In the genomic region with DNA sequence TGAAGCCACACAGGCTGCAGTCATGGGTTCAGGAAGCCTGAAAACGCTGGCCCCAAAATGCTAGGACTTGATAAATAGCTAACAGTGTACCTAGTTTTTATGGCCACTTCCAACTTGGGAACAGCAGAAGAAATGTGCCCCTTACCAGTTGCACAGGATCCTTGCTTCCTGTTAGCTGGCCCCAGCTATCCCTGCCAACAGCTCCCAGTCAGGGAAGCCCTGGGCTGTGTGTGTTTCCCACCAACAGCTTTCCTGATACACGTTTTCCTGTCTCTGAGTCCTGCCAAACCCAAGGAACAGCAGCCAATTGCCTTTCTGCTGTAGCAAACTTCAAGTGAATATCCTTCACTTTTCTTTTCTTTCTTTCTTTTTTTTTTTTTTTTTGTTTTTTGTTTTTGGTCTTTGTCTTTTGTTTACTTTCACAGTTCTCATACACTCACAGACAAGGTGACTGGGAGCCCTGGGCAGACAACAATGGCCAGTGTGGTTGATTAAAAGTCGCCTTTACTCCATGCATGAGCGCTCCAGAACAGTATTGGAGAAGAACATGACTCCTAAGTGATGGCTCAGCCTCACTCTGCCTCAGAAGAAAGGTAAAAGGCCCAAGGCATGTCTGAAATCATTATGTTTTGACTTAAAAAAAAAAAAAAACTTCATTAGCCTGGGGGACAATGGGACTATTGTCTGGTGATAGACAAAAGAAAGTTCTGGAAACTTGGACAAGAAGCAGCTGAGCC, we compare ENCODE assay signal across 10 mouse cellular contexts.
DNase-seq lines count a peak whose midpoint lies in the region; ATAC-seq and TF ChIP-seq lines count a peak whose summit lies in the region.
"Had no signal": no experiment of that assay in that cellular context is flagged by ENCODE, and none has a peak within 500 bp of the region (broad histone marks: within the 10 kb centered on the region; RNA-seq: fewer than 3 reads in every experiment).

No protein-coding gene starts in this region.

- 62% methylated on average over 4 of the region's 4 CpGs for WGBS in heart, embryonic 10.5 days
- WGBS in lung, embryonic 15.5 days, result 56% methylated on average over 4 of the region's 4 CpGs
- WGBS in forebrain, postnatal 0 days, result 32% methylated on average over 4 of the region's 4 CpGs
- 42% methylated on average over 4 of the region's 4 CpGs for WGBS in midbrain, embryonic 15.5 days

- peak overlapping the region; percentile 69; the same call in 1 of the 2 replicates for H3K27ac ChIP-seq in heart, embryonic 10.5 days
- peak overlapping the region; percentile 85 for H3K27ac ChIP-seq in lung, embryonic 15.5 days
- H3K27ac ChIP-seq in forebrain, postnatal 0 days (ENCODE audit: low read depth, low read length), result no peak overlapping the region
- H3K27ac ChIP-seq in midbrain, embryonic 15.5 days, result peak overlapping the region; percentile 73; the same call in 1 of the 2 replicates
- H3K27ac ChIP-seq in gastrocnemius, adult 2 months, result no peak overlapping the region
- H3K27ac ChIP-seq: kidney, postnatal 0 days had no signal

- H3K9me3 ChIP-seq in heart, embryonic 10.5 days, result no peaks in the 10 kb centered on the region
- no peaks in the 10 kb centered on the region for H3K9me3 ChIP-seq in lung, embryonic 15.5 days
- no peaks in the 10 kb centered on the region for H3K9me3 ChIP-seq in forebrain, postnatal 0 days (ENCODE audit: low read length)
- no peaks in the 10 kb centered on the region for H3K9me3 ChIP-seq in midbrain, embryonic 15.5 days

- no peak overlapping the region for H3K9ac ChIP-seq in lung, embryonic 15.5 days
- no peak overlapping the region for H3K9ac ChIP-seq in forebrain, postnatal 0 days
- H3K9ac ChIP-seq in midbrain, embryonic 15.5 days, result no peak overlapping the region

- DNase-seq in heart, embryonic 10.5 days (ENCODE audit: low spot score), result peak; percentile 64
- no peak for DNase-seq in heart, adult 11 months
- DNase-seq in lung, adult 18-20 months, result no peak
- DNase-seq in forebrain, postnatal 0 days, result peak; percentile 37
- no peak for DNase-seq in gastrocnemius, adult 2 months
- DNase-seq: right cerebral cortex, postnatal 14 days had no signal

- H3K4me1 ChIP-seq in heart, embryonic 10.5 days, result peaks cover 40% of the 10 kb centered on the region
- peaks cover 48% of the 10 kb centered on the region for H3K4me1 ChIP-seq in lung, embryonic 15.5 days
- H3K4me1 ChIP-seq in forebrain, postnatal 0 days (ENCODE audit: insufficient read depth), result no peaks in the 10 kb centered on the region
- H3K4me1 ChIP-seq in midbrain, embryonic 15.5 days, result peaks cover 25% of the 10 kb centered on the region

- 0 out of 2 replicates have a peak, but pooled peaks have one; percentile 24 for ATAC-seq in lung, embryonic 15.5 days (ENCODE audit: borderline replicate concordance, extremely low read depth, low FRiP score, low TSS enrichment)
- ATAC-seq in forebrain, postnatal 0 days, result no peak
- no peak for ATAC-seq in midbrain, embryonic 15.5 days (replicated peaks)
- ATAC-seq in CD4-positive, CD25-positive, alpha-beta regulatory T cell, adult 4 months, result no peak

- no peaks in the 10 kb centered on the region for H3K27me3 ChIP-seq in heart, embryonic 10.5 days (ENCODE audit: insufficient read depth, poor library complexity, severe bottlenecking)
- H3K27me3 ChIP-seq in lung, embryonic 15.5 days, result no peaks in the 10 kb centered on the region
- no peaks in the 10 kb centered on the region for H3K27me3 ChIP-seq in forebrain, postnatal 0 days (ENCODE audit: insufficient read depth, low read length)
- no peaks in the 10 kb centered on the region for H3K27me3 ChIP-seq in midbrain, embryonic 15.5 days (replicated peaks)

- no peaks in the 10 kb centered on the region for H3K36me3 ChIP-seq in heart, embryonic 10.5 days
- H3K36me3 ChIP-seq in lung, embryonic 15.5 days, result no peaks in the 10 kb centered on the region
- no peaks in the 10 kb centered on the region for H3K36me3 ChIP-seq in forebrain, postnatal 0 days (ENCODE audit: insufficient read depth)
- H3K36me3 ChIP-seq in midbrain, embryonic 15.5 days (replicated peaks), result no peaks in the 10 kb centered on the region

- intact Hi-C loops in gastrocnemius, adult 2 months (cut with DNase I), result no loop called here

- H3K4me3 ChIP-seq in heart, embryonic 10.5 days, result no peak overlapping the region
- H3K4me3 ChIP-seq in lung, embryonic 15.5 days, result no peak overlapping the region
- no peak overlapping the region for H3K4me3 ChIP-seq in forebrain, postnatal 0 days (ENCODE audit: low read depth, low read length)
- no peak overlapping the region for H3K4me3 ChIP-seq in midbrain, embryonic 15.5 days
- H3K4me3 ChIP-seq in gastrocnemius, adult 2 months, result no peak overlapping the region

- H3K4me2 ChIP-seq in lung, embryonic 15.5 days, result no peak overlapping the region
- H3K4me2 ChIP-seq in forebrain, postnatal 0 days (ENCODE audit: low read depth), result no peak overlapping the region
- no peak overlapping the region for H3K4me2 ChIP-seq in midbrain, embryonic 15.5 days

- no peak for TF ChIP-seq CTCF in forebrain, postnatal 0 days (IDR thresholded peaks at IDR 0.05; ENCODE audit: low read depth)
- TF ChIP-seq CTCF in gastrocnemius, adult 2 months (IDR thresholded peaks at IDR 0.05), result no peak

Comparison
In these comparisons a context has a peak if more than half of its experiments do, and no peak if none do; other contexts are left out.
1. DNase-seq: peak in heart, embryonic 10.5 days (single experiment) and forebrain, postnatal 0 days (single experiment); none in heart, adult 11 months (single experiment), lung, adult 18-20 months (0 of 2) and gastrocnemius, adult 2 months (single experiment).
2. H3K27ac ChIP-seq: peak in heart, embryonic 10.5 days (single experiment), lung, embryonic 15.5 days (single experiment) and midbrain, embryonic 15.5 days (single experiment); none in forebrain, postnatal 0 days (single experiment) and gastrocnemius, adult 2 months (single experiment).